Mouse (Mus musculus): ENCODE data around the gene Kcnh3. TPM values are rescaled to one million over a fixed set of nuclear protein-coding genes. Genes with fewer than 3 reads are reported as not detected.

The Kcnh3 gene
- polyA plus RNA-seq, 1 experiment from 2014 or later, result 0.66 TPM

DNA sequence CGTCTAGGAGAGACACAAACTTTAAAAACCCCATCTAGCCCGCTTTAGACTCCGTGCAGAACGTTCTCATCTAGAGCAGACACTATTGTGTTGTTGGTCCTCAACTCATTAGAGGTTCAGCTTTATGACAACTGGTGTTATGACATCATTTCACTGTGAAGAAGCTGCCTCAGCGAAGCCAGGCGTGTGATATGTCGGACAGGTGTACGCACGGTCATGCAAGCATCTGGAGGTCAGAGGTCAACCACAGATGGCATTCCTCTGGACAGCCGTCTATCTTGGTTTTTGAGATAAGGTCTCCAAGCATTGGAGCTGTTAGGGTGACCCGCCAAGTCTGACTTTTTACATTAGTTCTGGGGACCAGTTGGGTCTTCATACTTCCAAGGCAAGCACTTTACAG lies 65.9 kb downstream of the Kcnh3 start:
- Histone ChIP-seq H3K9me3 (replicated peaks; ENCODE audit: control insufficient read depth, low read length) (no peaks in the 10 kb centered on the region), H3K36me3 (ENCODE audit: control insufficient read depth, insufficient read depth, low read length) (no peaks in the 10 kb centered on the region), H3K27me3 (ENCODE audit: control insufficient read depth, insufficient read depth, low read length) (no peaks in the 10 kb centered on the region), H3K4me2 (ENCODE audit: low read depth, low read length) (no peak overlapping the region), H3K9ac (ENCODE audit: low read length) (no peak overlapping the region), H3K4me3 (replicated peaks; ENCODE audit: low read length) (no peak overlapping the region), H3K27ac (ENCODE audit: low read length) (no peak overlapping the region), H3K4me1 (ENCODE audit: control insufficient read depth, insufficient read depth, low read length) (peaks cover 5% of the 10 kb centered on the region; the same call in 1 of the 2 replicates)
- 83% methylated on average over 11 of the region's 11 CpGs for WGBS
- ATAC-seq (ENCODE audit: insufficient read depth, low FRiP score), result no peak

Other genes with a start within 250 kb of the Kcnh3 start
- gene Tuba1c, start 195.0 kb upstream of the Kcnh3 start, polyA plus RNA-seq (2015; fragmentation: Nextera tagmentation; extraction: Ambion mirVana), result 196 and 209 TPM in 2 replicates
- 24.4 and 25.4 TPM in 2 replicates for gene Prph, start 169.7 kb upstream of the Kcnh3 start, polyA plus RNA-seq (2015; fragmentation: Nextera tagmentation; extraction: Ambion mirVana)
- gene Troap, start 150.3 kb upstream of the Kcnh3 start, polyA plus RNA-seq (2015; fragmentation: Nextera tagmentation; extraction: Ambion mirVana), result 25.6 and 26.4 TPM in 2 replicates
- gene C1ql4, start 137.0 kb upstream of the Kcnh3 start, polyA plus RNA-seq (2015; fragmentation: Nextera tagmentation; extraction: Ambion mirVana), result not detected in 2 replicates
- gene Dnajc22, start 131.7 kb upstream of the Kcnh3 start, polyA plus RNA-seq (2015; fragmentation: Nextera tagmentation; extraction: Ambion mirVana), result 14.1 TPM in 2 replicates
- 18.3 and 20.2 TPM in 2 replicates for gene Spats2, start 98.9 kb upstream of the Kcnh3 start, polyA plus RNA-seq (2015; fragmentation: Nextera tagmentation; extraction: Ambion mirVana)
- gene Mcrs1, start 27.1 kb downstream of the Kcnh3 start, polyA plus RNA-seq (2015; fragmentation: Nextera tagmentation; extraction: Ambion mirVana), result 98.7 and 113 TPM in 2 replicates
- gene Prpf40b, start 70.2 kb downstream of the Kcnh3 start, polyA plus RNA-seq (2015; fragmentation: Nextera tagmentation; extraction: Ambion mirVana), result 42.5 and 44.3 TPM in 2 replicates
- 0.06 and 0.10 TPM in 2 replicates for gene Fam186b, start 71.0 kb downstream of the Kcnh3 start, polyA plus RNA-seq (2015; fragmentation: Nextera tagmentation; extraction: Ambion mirVana)
- 14.2 and 16.6 TPM in 2 replicates for gene Fmnl3, start 145.6 kb downstream of the Kcnh3 start, polyA plus RNA-seq (2015; fragmentation: Nextera tagmentation; extraction: Ambion mirVana)
- 438 and 480 TPM in 2 replicates for gene Tmbim6, start 168.0 kb downstream of the Kcnh3 start, polyA plus RNA-seq (2015; fragmentation: Nextera tagmentation; extraction: Ambion mirVana)
- gene Nckap5l, start 232.9 kb downstream of the Kcnh3 start, polyA plus RNA-seq (2015; fragmentation: Nextera tagmentation; extraction: Ambion mirVana), result 3.7 and 4.6 TPM in 2 replicates
- gene Bcdin3d, start 249.9 kb downstream of the Kcnh3 start, polyA plus RNA-seq (2015; fragmentation: Nextera tagmentation; extraction: Ambion mirVana), result 11.6 and 12.9 TPM in 2 replicates

Measured in stomach, embryonic 16.5 days (tissue).